Mouse (Mus musculus) thymus, adult 18-20 months (tissue): Measurements from ENCODE around the gene Sec16b.

ENCODE experiments used
- DNase-seq, 2 experiments: peaks; one replicate each; pipeline ENCODE4 v3.0.0; 2022; ENCODE audit warnings: mixed read lengths in 2 of 2

Gene Sec16b

GRCm38 (mm10) chr1:157514298-157514697 lies 7.8 kb downstream of the Sec16b start:
- DNase-seq = no peak

- no peak for DNase-seq
These were observed 10.6 kb downstream of the Sec16b start for GRCm38 (mm10) chr1:157516838-157517808.

- DNase-seq = no peak
These were observed 11.6 kb downstream of the Sec16b start for GRCm38 (mm10) chr1:157518111-157518523.

DNA sequence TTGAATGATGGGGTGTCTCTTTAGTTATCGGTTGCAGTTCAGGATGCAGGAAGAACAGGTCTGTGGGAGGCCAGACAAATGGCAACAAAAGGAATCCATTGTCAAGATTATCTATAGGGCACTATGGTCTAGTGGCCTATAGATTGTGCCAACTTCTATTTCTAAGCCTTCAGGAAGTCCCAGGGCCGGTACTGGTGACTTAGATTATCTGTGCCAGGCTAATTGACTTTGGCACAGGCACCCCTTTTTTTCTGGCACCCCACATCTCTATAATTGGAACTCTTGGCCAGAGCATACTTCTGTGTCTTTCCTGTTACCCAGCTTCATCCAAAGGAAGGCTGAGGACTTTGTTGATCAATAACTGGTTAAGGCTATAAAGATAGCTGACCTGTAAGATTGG lies 12.9 kb downstream of the Sec16b start:
- no peak for DNase-seq

DNA sequence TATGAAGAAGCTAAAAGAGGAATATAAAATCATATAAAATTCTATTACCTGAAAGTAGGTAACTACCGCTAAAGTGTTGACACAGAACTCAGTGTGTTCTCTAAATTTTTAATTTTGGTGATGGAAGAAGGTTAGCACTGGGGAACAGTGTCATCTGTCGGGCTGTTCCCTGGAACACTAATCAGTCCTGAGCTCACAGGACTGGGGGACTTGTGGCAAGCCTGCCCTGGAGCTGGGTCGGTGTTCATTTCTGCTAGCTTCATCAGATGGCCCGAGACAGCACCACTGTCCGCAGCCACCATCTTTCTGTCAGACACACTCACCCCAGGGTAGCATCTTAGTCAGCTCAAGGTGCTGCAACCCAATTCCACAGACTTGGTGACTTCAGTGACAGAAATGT lies 15.8 kb downstream of the Sec16b start:
- no peak for DNase-seq

- DNase-seq = no peak
These were observed 18.2 kb downstream of the Sec16b start for GRCm38 (mm10) chr1:157524775-157525174.

- no peak for DNase-seq
These were observed 19.3 kb downstream of the Sec16b start for GRCm38 (mm10) chr1:157525692-157526354.

GRCm38 (mm10) chr1:157526625-157527024 lies 20.1 kb downstream of the Sec16b start:
- DNase-seq = no peak

GRCm38 (mm10) chr1:157532826-157533460 lies 26.4 kb downstream of the Sec16b start:
- DNase-seq = no peak

- DNase-seq = no peak
These were observed 29.0 kb downstream of the Sec16b start for GRCm38 (mm10) chr1:157535571-157535970.

DNA sequence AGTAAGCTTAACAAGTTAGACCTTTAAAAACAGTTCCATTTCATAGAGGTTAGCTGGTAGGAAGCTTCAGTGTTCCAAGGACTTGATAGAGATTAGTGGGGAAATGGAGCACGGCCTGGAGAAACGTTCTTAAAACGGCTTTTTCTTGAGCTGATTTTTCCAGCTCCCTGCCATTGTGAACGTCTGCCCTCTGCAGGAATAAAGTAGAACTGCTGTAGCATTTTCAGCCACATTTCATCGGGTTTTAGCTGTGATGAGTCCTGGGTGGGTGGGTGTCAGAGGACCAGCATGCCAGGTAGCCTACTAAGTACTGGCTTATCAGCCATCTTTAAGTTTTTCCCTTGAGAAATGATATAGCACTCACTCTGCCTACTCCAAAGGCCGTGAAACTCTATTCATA lies 29.9 kb downstream of the Sec16b start:
- DNase-seq = no peak

GRCm38 (mm10) chr1:157537636-157538035 lies 31.1 kb downstream of the Sec16b start:
- no peak for DNase-seq

GRCm38 (mm10) chr1:157545056-157545455 lies 38.5 kb downstream of the Sec16b start:
- no peak for DNase-seq

GRCm38 (mm10) chr1:157547658-157548057 lies 41.1 kb downstream of the Sec16b start:
- DNase-seq = no peak

GRCm38 (mm10) chr1:157549721-157550120 lies 43.2 kb downstream of the Sec16b start:
- no peak for DNase-seq

DNA sequence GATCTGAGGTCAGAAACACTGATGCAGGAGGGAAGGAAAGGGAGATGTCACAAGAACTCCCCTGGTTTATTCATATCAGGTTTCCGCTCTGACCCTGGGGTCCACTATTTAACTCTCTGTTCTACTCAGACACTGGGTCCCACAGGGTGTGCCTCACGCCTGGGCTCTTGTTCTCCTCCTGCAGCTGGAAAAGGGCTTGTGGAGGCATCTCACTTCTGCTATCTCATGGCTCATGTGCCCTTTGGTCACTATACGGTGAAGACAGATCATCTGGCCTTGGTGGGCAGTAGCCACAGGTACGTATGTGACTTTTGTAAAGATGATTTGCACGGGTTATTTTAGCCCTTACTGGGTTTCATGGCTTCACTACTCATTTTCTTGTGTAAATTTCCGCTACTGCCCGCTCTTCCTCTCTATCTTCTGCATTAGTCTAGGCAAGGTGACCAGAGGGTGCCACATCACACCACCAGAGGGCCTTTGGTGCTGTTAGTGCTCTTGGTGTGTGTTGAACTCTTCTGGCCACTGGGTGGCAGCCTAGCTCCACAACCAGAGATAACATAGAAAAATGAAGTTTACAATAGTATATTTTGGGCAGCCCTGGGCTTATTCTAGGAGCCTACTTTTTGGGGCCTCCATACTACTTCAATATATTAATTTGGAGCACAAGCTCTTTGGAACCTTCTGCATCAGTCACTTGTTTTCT lies 46.4 kb downstream of the Sec16b start:
- peak in 1 of 2 experiments; percentile 10 for DNase-seq

DNA sequence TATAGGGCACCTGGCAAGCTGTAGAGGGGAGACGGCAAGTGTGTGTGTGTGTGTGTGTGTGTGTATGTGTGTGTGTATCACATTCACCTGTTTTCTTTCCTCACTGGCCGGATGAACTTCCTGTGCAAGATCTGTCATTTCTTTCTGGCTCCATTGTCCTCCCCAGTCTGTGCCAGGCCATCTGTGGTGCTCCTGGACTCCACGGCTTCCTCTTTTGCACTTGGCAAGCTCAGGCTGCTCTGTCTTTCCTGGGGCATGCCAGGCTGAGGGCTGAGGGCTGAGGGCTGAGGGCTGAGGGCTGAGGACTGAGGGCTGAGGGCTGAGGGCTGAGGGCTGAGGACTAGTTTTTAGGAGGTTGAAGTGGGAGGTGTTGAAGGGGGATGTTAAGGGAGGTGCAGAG lies 47.6 kb downstream of the Sec16b start:
- no peak for DNase-seq

GRCm38 (mm10) chr1:157554686-157555530 lies 48.4 kb downstream of the Sec16b start:
- DNase-seq = no peak

- no peak for DNase-seq
These were observed 49.2 kb downstream of the Sec16b start for GRCm38 (mm10) chr1:157555738-157556137.

GRCm38 (mm10) chr1:157556439-157556838 lies 49.9 kb downstream of the Sec16b start:
- DNase-seq = no peak

DNA sequence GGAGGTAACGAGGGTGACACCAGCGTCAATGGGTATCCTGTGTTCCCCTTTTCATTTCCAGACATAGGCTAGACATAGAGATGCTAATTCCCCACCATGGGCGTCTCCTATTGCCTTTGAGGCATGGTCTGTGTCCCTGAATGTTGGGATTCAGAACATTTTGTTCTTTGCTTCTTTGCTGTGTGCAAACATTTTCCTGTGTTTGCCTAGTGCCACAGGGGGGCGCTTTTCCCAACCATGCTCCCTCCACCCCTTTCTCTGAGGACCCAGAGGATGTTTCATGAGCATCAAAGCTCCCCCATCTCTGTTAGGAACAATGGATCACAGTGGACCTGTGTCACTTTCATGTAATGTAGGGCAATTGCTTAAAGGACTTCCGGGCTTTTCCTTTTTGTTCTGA lies 51.6 kb downstream of the Sec16b start:
- DNase-seq = no peak

GRCm38 (mm10) chr1:157559986-157560385 lies 53.5 kb downstream of the Sec16b start:
- no peak for DNase-seq
